Mouse (Mus musculus) layer of hippocampus, adult 8-10 months (tissue): ENCODE results near the gene Rad50. TPM values are rescaled to one million over a fixed set of nuclear protein-coding genes. Genes with fewer than 3 reads are reported as not detected.

Experiments
- DNase-seq, 2 experiments: peaks; one replicate each; pipeline ENCODE4 v3.0.0; 2022; ENCODE audit warnings: low spot score in 2 of 2
- total RNA-seq, 4 experiments: library from RNA; stranded (reverse); gene quantifications; 2 replicates each; pipeline ENCODE4 v1.2.4; 2022

Gene Rad50
- total RNA-seq, 4 experiments from 2014 or later = 11.3 to 15.9 (median 13.0) TPM

- DNase-seq = no peak
These were observed 8.6 kb downstream of the Rad50 start for GRCm38 (mm10) chr11:53698521-53698920.

GRCm38 (mm10) chr11:53691979-53692378 lies 15.1 kb downstream of the Rad50 start:
- DNase-seq = no peak

- no peak for DNase-seq
These were observed 24.1 kb downstream of the Rad50 start for GRCm38 (mm10) chr11:53682994-53683530.

GRCm38 (mm10) chr11:53682170-53682569 lies 24.9 kb downstream of the Rad50 start:
- no peak for DNase-seq

GRCm38 (mm10) chr11:53681686-53682085 lies 25.4 kb downstream of the Rad50 start:
- DNase-seq = no peak

GRCm38 (mm10) chr11:53680141-53680540 lies 27.0 kb downstream of the Rad50 start:
- DNase-seq = no peak

GRCm38 (mm10) chr11:53671414-53671813 lies 35.7 kb downstream of the Rad50 start:
- no peak for DNase-seq

- DNase-seq = peak in 1 of 2 experiments; percentile 28
These were observed 43.0 kb downstream of the Rad50 start for GRCm38 (mm10) chr11:53664091-53664490.

- DNase-seq = peak in 1 of 2 experiments; percentile 11
These were observed 44.1 kb downstream of the Rad50 start for GRCm38 (mm10) chr11:53662794-53663674.

GRCm38 (mm10) chr11:53657828-53658227 lies 49.3 kb downstream of the Rad50 start:
- DNase-seq = no peak

- DNase-seq = no peak
These were observed 49.7 kb downstream of the Rad50 start for GRCm38 (mm10) chr11:53657381-53657780.

- no peak for DNase-seq
These were observed 50.4 kb downstream of the Rad50 start for GRCm38 (mm10) chr11:53656558-53657202.

GRCm38 (mm10) chr11:53655043-53655442 lies 52.1 kb downstream of the Rad50 start:
- no peak for DNase-seq

- no peak for DNase-seq
These were observed 54.7 kb downstream of the Rad50 start for GRCm38 (mm10) chr11:53652427-53652826.

GRCm38 (mm10) chr11:53651441-53651840 lies 55.7 kb downstream of the Rad50 start:
- no peak for DNase-seq

- no peak for DNase-seq
These were observed 63.1 kb downstream of the Rad50 start for GRCm38 (mm10) chr11:53644017-53644416.

GRCm38 (mm10) chr11:53642744-53643279 lies 64.3 kb downstream of the Rad50 start:
- DNase-seq = no peak

GRCm38 (mm10) chr11:53637803-53638260 lies 69.3 kb downstream of the Rad50 start:
- DNase-seq = no peak

GRCm38 (mm10) chr11:53637046-53637802 lies 69.9 kb downstream of the Rad50 start:
- DNase-seq = no peak

- DNase-seq = no peak
These were observed 70.9 kb downstream of the Rad50 start for GRCm38 (mm10) chr11:53636183-53636646.

- no peak for DNase-seq
These were observed 71.4 kb downstream of the Rad50 start for GRCm38 (mm10) chr11:53635590-53636182.
